Mouse (Mus musculus): ENCODE data around the gene Phlda3. TPM values are rescaled to one million over a fixed set of nuclear protein-coding genes. Genes with fewer than 3 reads are reported as not detected.

Phlda3 gene
- polyA plus RNA-seq, 1 experiment from 2014 or later = 62.8 TPM

GRCm38 (mm10) chr1:135766592-135767306, 830 bp downstream of the Phlda3 start:
- WGBS = 10% methylated on average over 30 of the region's 30 CpGs
- Histone ChIP-seq H3K27ac (ENCODE audit: low read length) (peak overlapping the region; percentile 93), H3K9ac (ENCODE audit: low read length) (peak overlapping the region; percentile 92), H3K4me2 (ENCODE audit: low read depth, low read length) (peak overlapping the region; percentile 90), H3K9me3 (ENCODE audit: control insufficient read depth, low read length) (no peaks in the 10 kb centered on the region), H3K36me3 (ENCODE audit: control insufficient read depth, insufficient read depth, low read length) (peaks cover 5% of the 10 kb centered on the region), H3K4me1 (replicated peaks; ENCODE audit: control insufficient read depth, insufficient read depth, low read length) (peaks cover 44% of the 10 kb centered on the region), H3K4me3 (ENCODE audit: low read length) (peak overlapping the region; percentile 83), H3K27me3 (ENCODE audit: control insufficient read depth, insufficient read depth, low read depth, low read length) (no peaks in the 10 kb centered on the region)
- ATAC-seq (ENCODE audit: low read depth) = no peak; the same call in 1 of the 2 replicates

- Histone ChIP-seq H3K27me3 (ENCODE audit: control insufficient read depth, insufficient read depth, low read depth, low read length) (no peaks in the 10 kb centered on the region), H3K9me3 (ENCODE audit: control insufficient read depth, low read length) (no peaks in the 10 kb centered on the region), H3K36me3 (ENCODE audit: control insufficient read depth, insufficient read depth, low read length) (peaks cover 5% of the 10 kb centered on the region), H3K4me2 (ENCODE audit: low read depth, low read length) (peak overlapping the region; percentile 90), H3K27ac (ENCODE audit: low read length) (no peak overlapping the region; the same call in 1 of the 2 replicates), H3K4me3 (ENCODE audit: low read length) (peak overlapping the region; percentile 83), H3K9ac (ENCODE audit: low read length) (peak overlapping the region; percentile 92), H3K4me1 (replicated peaks; ENCODE audit: control insufficient read depth, insufficient read depth, low read length) (peaks cover 44% of the 10 kb centered on the region)
- WGBS = 38% methylated on average over 4 of the region's 4 CpGs
- ATAC-seq (ENCODE audit: low read depth) = no peak
Observed at GRCm38 (mm10) chr1:135767324-135767890, 1.5 kb downstream of the Phlda3 start.

DNA sequence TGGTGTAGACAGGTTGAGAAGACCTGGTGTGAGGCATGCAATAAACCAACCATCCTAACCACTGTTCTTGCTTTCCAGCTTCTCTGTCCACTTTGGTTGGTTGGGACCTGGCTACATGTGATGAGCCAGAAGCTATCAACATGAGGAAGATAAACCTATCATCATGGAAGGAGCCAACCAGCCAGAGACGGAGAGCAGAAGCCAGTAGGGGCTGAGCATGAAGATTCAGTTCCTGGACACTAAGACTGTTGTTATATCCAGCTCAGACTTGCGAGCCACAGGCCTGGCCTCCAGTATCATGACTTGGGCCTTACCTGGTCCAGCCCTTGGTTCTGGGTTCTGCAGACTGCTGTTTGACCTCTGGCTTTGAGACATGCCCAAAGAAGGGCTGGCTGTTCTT, 2.5 kb downstream of the Phlda3 start:
- ATAC-seq (ENCODE audit: low read depth) = no peak
- Histone ChIP-seq H3K36me3 (ENCODE audit: control insufficient read depth, insufficient read depth, low read length) (peaks cover 5% of the 10 kb centered on the region), H3K9me3 (ENCODE audit: control insufficient read depth, low read length) (no peaks in the 10 kb centered on the region), H3K27ac (ENCODE audit: low read length) (no peak overlapping the region), H3K27me3 (ENCODE audit: control insufficient read depth, insufficient read depth, low read depth, low read length) (no peaks in the 10 kb centered on the region), H3K4me2 (ENCODE audit: low read depth, low read length) (peak overlapping the region; percentile 90), H3K9ac (ENCODE audit: low read length) (no peak overlapping the region), H3K4me1 (replicated peaks; ENCODE audit: control insufficient read depth, insufficient read depth, low read length) (peaks cover 44% of the 10 kb centered on the region), H3K4me3 (ENCODE audit: low read length) (no peak overlapping the region)
- WGBS = 87% methylated on average over 2 of the region's 2 CpGs

DNA sequence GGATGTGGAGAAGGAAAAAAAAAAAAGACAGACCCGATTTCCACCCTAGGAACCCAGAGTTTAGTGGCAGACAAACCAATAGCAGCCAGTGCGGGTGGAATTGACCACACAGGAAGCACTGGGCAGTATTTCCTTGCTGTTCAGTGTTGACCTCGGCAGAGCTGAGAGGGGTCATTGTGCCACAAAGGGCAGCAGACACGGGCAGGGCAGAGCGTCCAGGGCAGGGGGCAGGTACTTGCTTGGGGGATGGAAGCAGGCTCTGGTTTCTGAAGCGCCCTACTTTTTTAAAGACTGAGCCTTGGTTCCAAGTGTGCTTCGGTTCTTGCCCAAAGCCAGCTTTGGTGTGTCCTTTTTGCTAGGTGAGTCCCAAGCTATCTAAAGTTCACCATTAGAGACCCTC, 4.3 kb downstream of the Phlda3 start:
- Histone ChIP-seq H3K27me3 (ENCODE audit: control insufficient read depth, insufficient read depth, low read depth, low read length) (no peaks in the 10 kb centered on the region), H3K4me3 (ENCODE audit: low read length) (no peak overlapping the region), H3K4me2 (ENCODE audit: low read depth, low read length) (no peak overlapping the region), H3K36me3 (ENCODE audit: control insufficient read depth, insufficient read depth, low read length) (peaks cover 5% of the 10 kb centered on the region), H3K27ac (ENCODE audit: low read length) (no peak overlapping the region; the same call in 1 of the 2 replicates), H3K9me3 (ENCODE audit: control insufficient read depth, low read length) (no peaks in the 10 kb centered on the region), H3K9ac (ENCODE audit: low read length) (no peak overlapping the region), H3K4me1 (replicated peaks; ENCODE audit: control insufficient read depth, insufficient read depth, low read length) (peaks cover 37% of the 10 kb centered on the region)
- WGBS = 72% methylated on average over 7 of the region's 7 CpGs
- no peak for ATAC-seq (ENCODE audit: low read depth)

DNA sequence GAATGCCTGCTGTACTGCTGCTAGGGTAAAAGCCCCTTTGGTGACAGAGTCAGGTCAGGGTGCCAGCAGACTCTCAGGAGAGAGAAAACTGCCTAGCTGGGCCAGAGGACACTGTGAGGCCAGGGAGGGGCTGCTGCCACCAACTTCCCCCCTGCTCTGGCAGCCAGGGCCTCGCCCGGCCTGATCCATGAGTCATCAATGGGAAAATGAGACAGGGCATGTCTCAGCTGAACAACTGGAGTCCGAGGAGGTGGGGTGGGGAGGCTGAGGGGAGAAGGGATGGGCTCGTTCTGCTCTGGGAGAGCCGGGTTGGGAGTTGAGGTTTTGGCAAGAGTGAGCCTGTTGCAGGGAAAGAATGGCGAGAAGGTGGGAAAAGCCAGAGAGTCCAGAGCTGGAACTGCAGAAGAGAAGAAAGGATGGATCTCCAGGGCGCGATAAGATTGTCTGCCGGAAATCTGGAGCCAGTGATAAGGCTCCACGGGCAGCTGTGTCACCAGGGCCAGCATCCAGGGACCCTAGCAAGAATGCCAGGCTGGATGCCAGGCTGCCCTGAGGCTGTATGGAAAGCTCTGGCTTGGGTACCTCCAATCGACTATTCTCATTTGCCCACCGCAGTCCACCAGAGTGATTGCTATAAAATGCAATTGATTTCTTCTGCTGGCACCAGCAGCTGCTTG, 5.1 kb downstream of the Phlda3 start:
- no peak for ATAC-seq (ENCODE audit: low read depth)
- Histone ChIP-seq H3K36me3 (ENCODE audit: control insufficient read depth, insufficient read depth, low read length) (peaks cover 5% of the 10 kb centered on the region), H3K27ac (ENCODE audit: low read length) (peak overlapping the region; percentile 50), H3K4me2 (ENCODE audit: low read depth, low read length) (no peak overlapping the region), H3K9ac (ENCODE audit: low read length) (no peak overlapping the region), H3K9me3 (ENCODE audit: control insufficient read depth, low read length) (no peaks in the 10 kb centered on the region), H3K27me3 (ENCODE audit: control insufficient read depth, insufficient read depth, low read depth, low read length) (no peaks in the 10 kb centered on the region), H3K4me3 (ENCODE audit: low read length) (no peak overlapping the region), H3K4me1 (replicated peaks; ENCODE audit: control insufficient read depth, insufficient read depth, low read length) (peaks cover 35% of the 10 kb centered on the region)
- 40% methylated on average over 12 of the region's 12 CpGs for WGBS

- H3K4me1 ChIP-seq (replicated peaks; ENCODE audit: control insufficient read depth, insufficient read depth, low read length) = peaks cover 38% of the 10 kb centered on the region
- H3K27me3 ChIP-seq (ENCODE audit: control insufficient read depth, insufficient read depth, low read depth, low read length) = no peaks in the 10 kb centered on the region
- H3K9me3 ChIP-seq (ENCODE audit: control insufficient read depth, low read length) = no peaks in the 10 kb centered on the region
- no peak overlapping the region for H3K4me2 ChIP-seq (ENCODE audit: low read depth, low read length)
- H3K27ac ChIP-seq (ENCODE audit: low read length) = no peak overlapping the region
- no peak overlapping the region for H3K4me3 ChIP-seq (ENCODE audit: low read length)
- 59% methylated on average over 8 of the region's 8 CpGs for WGBS
- ATAC-seq (ENCODE audit: low read depth) = no peak
- H3K9ac ChIP-seq (ENCODE audit: low read length) = no peak overlapping the region
- H3K36me3 ChIP-seq (ENCODE audit: control insufficient read depth, insufficient read depth, low read length) = peaks cover 5% of the 10 kb centered on the region
Observed at GRCm38 (mm10) chr1:135771573-135771970, 5.7 kb downstream of the Phlda3 start.

DNA sequence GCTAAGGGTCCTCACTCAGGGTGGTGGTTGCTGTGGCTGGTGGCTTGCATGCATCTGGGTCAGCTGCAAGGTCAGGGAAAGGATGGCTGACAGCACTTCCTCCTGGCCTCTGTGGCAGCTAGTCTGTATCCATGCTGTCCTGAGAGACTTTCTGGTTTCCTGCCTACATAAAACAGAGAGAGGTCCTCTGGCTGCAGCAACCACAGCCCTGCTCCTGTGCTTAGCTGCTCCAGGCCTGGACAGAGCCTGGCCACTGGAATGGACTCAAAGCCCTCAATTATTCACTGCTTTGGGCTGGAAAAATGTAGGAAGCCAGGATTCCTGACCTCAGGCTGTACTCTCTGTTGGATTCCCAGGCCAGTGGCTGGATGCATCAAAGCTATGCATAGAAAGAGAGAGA, 10.7 kb downstream of the Phlda3 start:
- Histone ChIP-seq H3K4me1 (replicated peaks; ENCODE audit: control insufficient read depth, insufficient read depth, low read length) (peaks cover 22% of the 10 kb centered on the region), H3K36me3 (ENCODE audit: control insufficient read depth, insufficient read depth, low read length) (no peaks in the 10 kb centered on the region), H3K27ac (ENCODE audit: low read length) (no peak overlapping the region), H3K9me3 (ENCODE audit: control insufficient read depth, low read length) (no peaks in the 10 kb centered on the region), H3K27me3 (ENCODE audit: control insufficient read depth, insufficient read depth, low read depth, low read length) (no peaks in the 10 kb centered on the region), H3K4me2 (ENCODE audit: low read depth, low read length) (no peak overlapping the region), H3K4me3 (ENCODE audit: low read length) (no peak overlapping the region), H3K9ac (ENCODE audit: low read length) (no peak overlapping the region)
- no peak for ATAC-seq (ENCODE audit: low read depth)

DNA sequence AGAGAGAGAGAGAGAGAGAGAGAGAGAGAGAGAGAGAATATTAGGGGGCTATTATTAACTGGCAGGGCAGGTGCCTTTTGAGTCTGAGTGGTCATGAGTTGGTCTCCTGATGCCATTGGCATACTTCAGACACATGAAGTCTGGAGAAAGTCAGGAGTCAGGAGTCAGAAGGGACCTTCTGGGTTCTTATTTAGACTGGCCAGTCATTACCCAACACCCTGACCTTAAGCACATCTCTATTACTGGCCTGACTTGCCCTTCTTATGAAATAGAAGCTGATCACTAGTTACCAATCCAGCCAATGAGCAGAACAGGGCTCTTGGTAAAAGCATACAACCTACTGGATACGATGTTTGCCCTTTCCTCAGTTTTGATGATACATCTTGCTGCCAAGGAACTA, 11.1 kb downstream of the Phlda3 start:
- Histone ChIP-seq H3K4me2 (ENCODE audit: low read depth, low read length) (no peak overlapping the region), H3K9ac (ENCODE audit: low read length) (no peak overlapping the region), H3K4me3 (ENCODE audit: low read length) (no peak overlapping the region), H3K4me1 (replicated peaks; ENCODE audit: control insufficient read depth, insufficient read depth, low read length) (peaks cover 22% of the 10 kb centered on the region), H3K9me3 (ENCODE audit: control insufficient read depth, low read length) (no peaks in the 10 kb centered on the region), H3K27ac (ENCODE audit: low read length) (no peak overlapping the region), H3K27me3 (ENCODE audit: control insufficient read depth, insufficient read depth, low read depth, low read length) (no peaks in the 10 kb centered on the region), H3K36me3 (ENCODE audit: control insufficient read depth, insufficient read depth, low read length) (no peaks in the 10 kb centered on the region)
- WGBS = 89% methylated on average over 1 of the region's 1 CpGs
- no peak for ATAC-seq (ENCODE audit: low read depth)

- ATAC-seq (ENCODE audit: low read depth) = peak; percentile 66
- H3K4me1 ChIP-seq (replicated peaks; ENCODE audit: control insufficient read depth, insufficient read depth, low read length) = peaks cover 22% of the 10 kb centered on the region
- no peaks in the 10 kb centered on the region for H3K36me3 ChIP-seq (ENCODE audit: control insufficient read depth, insufficient read depth, low read length)
- H3K4me2 ChIP-seq (ENCODE audit: low read depth, low read length) = peak within 1 kb of the TSS; percentile 34
- H3K4me3 ChIP-seq (ENCODE audit: low read length) = no peak within 1 kb of the TSS
- H3K27ac ChIP-seq (ENCODE audit: low read length) = peak within 1 kb of the TSS; percentile 26
- no peaks in the 10 kb centered on the region for H3K27me3 ChIP-seq (ENCODE audit: control insufficient read depth, insufficient read depth, low read depth, low read length)
- H3K9me3 ChIP-seq (ENCODE audit: control insufficient read depth, low read length) = no peaks in the 10 kb centered on the region
- WGBS = 13% methylated on average over 22 of the region's 22 CpGs
- H3K9ac ChIP-seq (ENCODE audit: low read length) = peak within 1 kb of the TSS; percentile 37; the same call in 1 of the 2 replicates
Observed at GRCm38 (mm10) chr1:135778780-135779535, 13.0 kb downstream of the Phlda3 start, which contains the start of gene Tnni1. Gene Tnni1 (plus strand): TSS chr1:135779434.
